Mouse (Mus musculus) megakaryocyte, embryonic 14.5 days (primary cell): ENCODE data around the gene Lrig2. TPM values are rescaled to one million over a fixed set of nuclear protein-coding genes. Genes with fewer than 3 reads are reported as not detected.

Source experiments
- H3K27me3 ChIP-seq: replicated peaks from 2 replicates; pipeline ENCODE3; 2012; ENCODE audit warnings: inconsistent platforms
- H3K36me3 ChIP-seq: replicated peaks from 2 replicates; pipeline ENCODE3; 2012; ENCODE audit warnings: low read length, inconsistent platforms, mixed read lengths
- H3K4me1 ChIP-seq: 2 replicates; pipeline ENCODE4 v1.6.1; 2012; ENCODE audit warnings: inconsistent platforms
- H3K4me3 ChIP-seq: replicated peaks from 2 replicates; pipeline ENCODE3; 2012; ENCODE audit warnings: moderate library complexity, mild to moderate bottlenecking, inconsistent platforms
- H3K9me3 ChIP-seq: 2 replicates; pipeline ENCODE4 v1.6.1; 2012; ENCODE audit warnings: inconsistent platforms
- FLI1 ChIP-seq: IDR thresholded peaks from 2 replicates; pipeline ENCODE4 v1.6.1; 2012; ENCODE audit warnings: low read length, inconsistent platforms, mixed read lengths
- GATA1 ChIP-seq: IDR thresholded peaks from 3 replicates; pipeline ENCODE4 v1.6.1; 2012; ENCODE audit warnings: mixed read lengths, low read length, inconsistent platforms, borderline replicate concordance
- polyA plus RNA-seq: library from polyadenylated mRNA; stranded (reverse); fragments of >175 nt; gene quantifications from 2 replicates; pipeline ENCODE4 v1.2.3, GENCODE M21; 2012; ENCODE audit warnings: low replicate concordance; ENCODE audit not compliant: insufficient read depth

The Lrig2 gene
- polyA plus RNA-seq, 1 experiment: 0.22 TPM

- Histone ChIP-seq H3K36me3 (no peaks in the 10 kb centered on the region), H3K9me3 (no peaks in the 10 kb centered on the region), H3K4me3 (no peak overlapping the region), H3K4me1 (no peaks in the 10 kb centered on the region), H3K27me3 (peaks cover 2% of the 10 kb centered on the region)
- no peak for TF ChIP-seq FLI1
Measured at GRCm38 (mm10) chr3:104356106-104356505, 155.6 kb downstream of the Lrig2 start.

GRCm38 (mm10) chr3:104353884-104354283 is 157.8 kb downstream of the Lrig2 start:
- H3K36me3 ChIP-seq: no peaks in the 10 kb centered on the region
- H3K4me1 ChIP-seq: no peaks in the 10 kb centered on the region
- TF ChIP-seq FLI1: no peak
- no peaks in the 10 kb centered on the region for H3K27me3 ChIP-seq
- no peak overlapping the region for H3K4me3 ChIP-seq
- no peaks in the 10 kb centered on the region for H3K9me3 ChIP-seq

DNA sequence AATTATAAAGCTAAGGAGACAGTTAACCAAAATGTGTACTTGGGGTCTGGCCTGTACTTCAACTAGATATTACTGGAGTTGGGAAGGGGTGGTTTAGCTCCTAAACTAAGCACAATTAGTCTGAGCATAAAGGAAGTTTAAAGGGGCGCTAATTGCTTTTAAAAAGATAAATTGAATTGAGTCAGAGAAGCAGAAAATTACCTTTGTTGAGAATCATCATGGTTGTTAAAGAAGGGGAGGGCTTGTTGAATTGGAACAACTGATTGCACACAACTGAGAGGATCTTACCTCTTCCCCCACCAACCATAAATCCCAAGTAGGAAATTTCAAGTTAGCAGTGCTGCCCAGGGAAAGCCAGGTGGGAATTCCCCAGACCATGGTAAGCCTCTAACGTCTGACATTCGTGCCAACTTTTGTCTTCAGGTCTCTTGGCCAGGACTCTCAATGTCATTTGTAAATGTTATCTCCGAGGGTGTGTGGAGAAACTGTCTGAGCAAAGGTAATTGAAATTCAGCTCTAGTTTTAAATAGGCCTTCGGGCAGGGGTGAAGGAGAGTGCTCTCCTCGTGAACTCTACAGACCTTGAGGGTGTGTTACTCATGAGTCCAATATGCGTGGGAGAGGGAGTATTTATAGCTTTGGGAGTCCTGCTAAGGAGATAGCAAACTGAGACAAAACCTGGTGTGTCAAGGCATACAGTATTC is 159.2 kb downstream of the Lrig2 start:
- no peak overlapping the region for H3K4me3 ChIP-seq
- H3K9me3 ChIP-seq: no peaks in the 10 kb centered on the region
- H3K4me1 ChIP-seq: no peaks in the 10 kb centered on the region
- TF ChIP-seq FLI1 (no peak), GATA1 (no peak)
- H3K36me3 ChIP-seq: no peaks in the 10 kb centered on the region
- no peaks in the 10 kb centered on the region for H3K27me3 ChIP-seq

DNA sequence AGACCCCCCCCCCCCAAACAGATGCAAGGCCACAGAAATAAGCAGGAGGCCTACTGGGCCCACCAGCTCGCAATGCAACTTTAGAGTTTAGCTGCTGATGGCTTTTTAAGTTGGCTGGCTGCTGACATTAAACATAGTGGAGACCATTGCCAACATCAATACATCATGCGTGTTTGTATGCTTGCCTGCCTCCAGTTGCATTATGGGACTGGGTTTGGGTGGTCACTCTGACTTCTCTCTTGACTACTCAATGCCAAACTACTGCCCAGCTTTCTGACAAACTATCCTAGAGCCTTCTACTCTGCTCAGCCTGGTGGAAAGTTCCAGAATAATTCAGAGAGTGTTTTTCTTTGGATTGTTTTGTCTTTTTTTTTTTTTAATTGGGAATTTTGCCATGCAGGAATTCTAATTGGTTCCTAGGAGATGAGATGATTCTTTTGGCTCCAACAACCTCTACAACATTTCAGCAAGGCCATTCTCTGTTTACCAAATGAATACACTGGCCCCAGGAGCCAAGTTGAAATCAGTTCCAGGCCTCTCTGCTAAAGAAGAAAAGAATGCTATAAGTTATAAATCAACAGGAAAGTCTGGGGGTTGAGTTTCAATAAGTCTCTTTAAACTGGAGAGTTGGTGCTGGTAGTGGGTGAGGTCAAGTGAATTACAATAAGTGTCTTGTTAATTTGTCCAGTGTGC is 161.3 kb downstream of the Lrig2 start:
- H3K9me3 ChIP-seq: no peaks in the 10 kb centered on the region
- no peaks in the 10 kb centered on the region for H3K4me1 ChIP-seq
- no peak for TF ChIP-seq GATA1
- TF ChIP-seq FLI1: no peak
- no peaks in the 10 kb centered on the region for H3K36me3 ChIP-seq
- H3K27me3 ChIP-seq: no peaks in the 10 kb centered on the region
- no peak overlapping the region for H3K4me3 ChIP-seq

DNA sequence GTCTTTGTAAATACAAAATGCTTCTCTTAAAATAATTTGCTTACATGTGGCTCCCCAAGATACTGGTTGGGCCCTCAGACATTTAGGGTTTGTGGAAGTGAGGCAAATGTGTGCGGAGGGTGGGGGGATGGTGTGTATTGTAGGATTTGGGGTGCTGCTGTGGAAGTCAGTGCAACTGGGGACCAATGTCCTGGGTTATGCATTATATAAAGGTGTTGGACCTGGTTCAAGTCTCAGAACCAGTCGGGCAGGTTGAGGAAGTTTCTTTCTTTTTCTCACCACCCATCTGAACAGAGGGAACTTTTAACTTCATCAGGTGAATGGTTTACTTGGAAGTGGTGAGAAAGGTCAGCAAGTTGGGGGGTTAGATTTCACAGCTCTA is 161.9 kb downstream of the Lrig2 start:
- Histone ChIP-seq H3K9me3 (no peaks in the 10 kb centered on the region), H3K4me1 (no peaks in the 10 kb centered on the region), H3K36me3 (no peaks in the 10 kb centered on the region), H3K27me3 (no peaks in the 10 kb centered on the region), H3K4me3 (no peak overlapping the region)
- TF ChIP-seq FLI1 (no peak), GATA1 (no peak)

GRCm38 (mm10) chr3:104349203-104349846 is 162.4 kb downstream of the Lrig2 start:
- no peaks in the 10 kb centered on the region for H3K27me3 ChIP-seq
- no peak for TF ChIP-seq GATA1
- TF ChIP-seq FLI1: no peak
- no peaks in the 10 kb centered on the region for H3K4me1 ChIP-seq

More at GRCm38 (mm10) chr3:104349203-104349846, 162.4 kb downstream of the Lrig2 start:
- no peak overlapping the region for H3K4me3 ChIP-seq
- no peaks in the 10 kb centered on the region for H3K36me3 ChIP-seq
- H3K9me3 ChIP-seq: no peaks in the 10 kb centered on the region

Other genes with a start within 250 kb of the Lrig2 start
- 3.9 and 8.0 TPM in 2 replicates for gene Slc16a1, start 126.8 kb upstream of the Lrig2 start, polyA plus RNA-seq